Mouse (Mus musculus) liver, embryonic 14.5 days (tissue): ENCODE measurements at regions not wholly inside any gene's neighbourhood (a gene's known extent, or its start where the extent isn't known, plus 50 kb on each side); places are given as distances from the start of the nearest gene placed in this dataset.

Source experiments
- CTCF ChIP-seq: IDR thresholded peaks from 2 replicates; pipeline ENCODE4 v1.5.1; 2016; ENCODE audit warnings: antibody characterized with exemption, low read depth, control low read depth
- EP300 ChIP-seq: IDR thresholded peaks from 2 replicates; pipeline ENCODE4 v1.6.1; 2016; ENCODE audit warnings: antibody characterized with exemption, low read depth

- TF ChIP-seq CTCF (no peak), EP300 (no peak)
Measured at GRCm38 (mm10) chr3:38251592-38251991, 233.1 kb downstream of the Ankrd50 start.
